Mouse (Mus musculus): ENCODE results near the gene Tm4sf20. TPM values are rescaled to one million over a fixed set of nuclear protein-coding genes. Genes with fewer than 3 reads are reported as not detected.

Tm4sf20 gene
- polyA plus RNA-seq (2012; ENCODE audit: low replicate concordance): 0.11 TPM in 1 of 2 replicates, not detected in the other

DNA sequence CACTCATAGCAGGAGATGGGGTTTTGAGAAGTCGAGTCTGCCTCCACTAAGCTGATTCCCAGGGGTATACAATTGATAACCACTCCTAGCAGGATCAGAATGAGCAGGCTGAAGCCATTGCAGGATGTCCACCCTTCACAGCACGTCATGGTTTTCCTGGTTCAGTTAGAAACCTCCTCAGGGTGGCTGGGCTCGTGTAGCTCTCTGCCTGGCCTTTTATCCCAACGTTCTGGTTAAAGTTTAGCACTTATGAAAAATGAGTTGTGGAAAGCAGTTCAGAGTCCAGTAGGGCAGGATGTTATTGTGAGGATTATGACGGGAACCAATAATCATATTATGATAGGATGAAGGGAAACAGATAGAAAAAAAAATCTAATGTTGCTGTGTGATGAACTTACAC lies at the start of gene Tm4sf20:
Gene Tm4sf20 (minus strand): TSS at position 193 of the 400 bp plus-strand sequence.

DNA sequence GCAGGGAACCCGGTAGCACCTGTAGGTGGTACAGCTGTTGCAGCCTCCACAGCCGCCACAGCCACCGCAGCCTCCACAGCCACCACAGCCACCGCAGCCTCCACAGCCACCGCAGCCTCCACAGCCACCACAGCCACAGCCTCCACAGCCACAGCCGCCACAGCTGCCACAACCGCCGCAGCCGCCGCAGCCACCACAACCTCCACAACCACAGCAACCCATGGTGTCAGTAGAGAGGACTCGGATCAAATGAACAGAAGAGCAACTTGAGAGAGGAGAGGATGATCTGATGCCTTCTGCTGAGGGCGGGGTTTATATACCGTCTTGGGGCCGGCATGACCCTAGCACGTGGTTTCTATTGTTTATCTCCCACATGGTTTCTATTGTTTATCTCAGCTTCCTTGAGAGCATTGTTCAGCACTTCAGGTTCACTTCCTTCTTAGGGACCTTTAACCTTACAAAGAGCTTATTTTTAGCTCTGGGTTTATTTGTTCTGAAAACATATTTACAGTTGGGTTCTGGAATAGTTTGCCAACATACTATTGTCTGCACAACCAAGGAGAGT lies 2.8 kb upstream of the Tm4sf20 start, which contains the start of gene Gm47791:
Gene Gm47791 (minus strand): TSS at position 222 of the 565 bp plus-strand sequence.

DNA sequence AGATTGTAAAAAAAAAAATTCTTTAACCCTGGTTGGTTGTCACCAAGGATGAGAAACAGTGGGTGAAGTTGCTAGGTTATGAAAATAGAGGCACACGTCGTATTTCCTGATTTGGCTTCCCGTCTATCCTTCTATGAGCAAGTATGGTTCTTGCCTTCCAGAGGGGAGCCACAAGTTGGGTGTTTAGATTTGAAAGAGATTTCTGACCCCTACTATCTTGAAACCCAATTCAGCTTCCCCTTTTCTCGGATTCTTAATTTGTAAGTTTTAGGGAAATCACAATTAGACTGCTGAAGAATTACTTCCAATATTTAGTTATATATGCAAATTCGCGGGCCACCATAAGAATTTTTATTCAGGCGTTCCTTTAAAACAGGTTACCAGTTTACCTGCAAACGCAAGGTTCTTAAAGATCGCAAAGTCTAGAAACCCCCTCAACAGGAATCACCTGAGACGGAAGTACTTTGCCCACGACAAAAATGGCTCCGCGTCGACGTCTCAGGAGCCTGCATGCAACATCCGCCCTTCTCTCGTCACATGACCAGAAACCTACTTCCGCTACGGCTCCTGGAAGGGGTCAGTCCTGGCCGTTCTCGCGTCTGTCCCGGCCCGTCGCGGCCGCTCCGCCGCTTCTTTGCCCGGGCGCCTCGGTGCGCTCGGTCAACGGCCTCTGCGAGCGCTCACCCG lies 43.8 kb downstream of the Tm4sf20 start, which contains the start of gene Mff:
Gene Mff (plus strand): TSS at position 552 of the 687 bp plus-strand sequence.

Other genes starting within 250 kb of the Tm4sf20 start
- 0.02 TPM in 1 of 2 replicates, not detected in the other for gene Col4a4, start 181.6 kb downstream of the Tm4sf20 start, polyA plus RNA-seq (2012; ENCODE audit: low replicate concordance)
- gene Col4a3, start 181.5 kb downstream of the Tm4sf20 start, polyA plus RNA-seq (2012; ENCODE audit: low replicate concordance): not detected in 2 replicates
- gene Mff, start 43.6 kb downstream of the Tm4sf20 start, polyA plus RNA-seq (2012; ENCODE audit: low replicate concordance): 180 and 389 TPM in 2 replicates
- not detected in 2 replicates for gene Gm47791, start 2.8 kb upstream of the Tm4sf20 start, polyA plus RNA-seq (2012; ENCODE audit: low replicate concordance)
- 12.8 and 21.1 TPM in 2 replicates for gene Agfg1, start 71.0 kb upstream of the Tm4sf20 start, polyA plus RNA-seq (2012; ENCODE audit: low replicate concordance)
- 0.24 and 0.71 TPM in 2 replicates for gene A030005L19Rik, start 144.9 kb upstream of the Tm4sf20 start, polyA plus RNA-seq (2012; ENCODE audit: low replicate concordance)
- gene A030014E15Rik, start 156.5 kb upstream of the Tm4sf20 start, polyA plus RNA-seq (2012; ENCODE audit: low replicate concordance): not detected in 2 replicates
- gene Gm6217, start 162.9 kb upstream of the Tm4sf20 start, polyA plus RNA-seq (2012; ENCODE audit: low replicate concordance): not detected in 2 replicates
- not detected in 2 replicates for gene A030003K21Rik, start 174.9 kb upstream of the Tm4sf20 start, polyA plus RNA-seq (2012; ENCODE audit: low replicate concordance)
- gene Gm7544, start 187.6 kb upstream of the Tm4sf20 start, polyA plus RNA-seq (2012; ENCODE audit: low replicate concordance): not detected in 2 replicates
- gene Gm47955, start 191.8 kb upstream of the Tm4sf20 start, polyA plus RNA-seq (2012; ENCODE audit: low replicate concordance): not detected in 2 replicates
- gene Gm47959, start 232.1 kb upstream of the Tm4sf20 start, polyA plus RNA-seq (2012; ENCODE audit: low replicate concordance): not detected in 2 replicates

Measured in leukemia stem cell, adult 10-12 weeks (primary cell).